ENCODE assay signal across 14 mouse cellular contexts in the genomic region with DNA sequence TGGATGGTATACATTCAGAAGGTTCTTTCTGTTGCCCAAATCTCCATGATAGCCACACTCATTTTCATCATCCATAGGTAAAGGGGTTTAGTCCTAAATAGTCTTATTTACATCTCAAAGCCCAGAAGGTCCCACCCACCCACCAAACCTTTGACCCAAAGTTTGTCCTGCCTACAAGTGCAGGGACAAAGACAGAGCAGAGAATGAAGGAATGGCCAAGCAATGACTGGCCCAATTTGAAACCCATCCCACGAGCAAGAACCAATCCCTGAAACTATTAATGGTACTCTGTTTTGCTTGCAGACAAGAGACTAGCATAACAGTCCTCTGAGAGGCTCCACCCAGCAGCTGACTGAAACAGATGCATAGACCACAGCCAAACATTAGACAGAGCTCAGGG.
"Had no signal": no experiment of that assay in that cellular context is flagged by ENCODE, and none has a peak within 500 bp of the region (broad histone marks: within the 10 kb centered on the region; RNA-seq: fewer than 3 reads in every experiment).

No protein-coding gene starts in this region.

- DNase-seq: gastrocnemius, postnatal 14 days; gastrocnemius, postnatal 36 days; heart, adult 2 months; heart, postnatal 14 days; heart, postnatal 36 days; kidney, adult 11 months; kidney, adult 8-10 months; kidney, postnatal 14 days; kidney, postnatal 36 days; layer of hippocampus, adult 9-11 months; layer of hippocampus, postnatal 36 days; liver; liver, embryonic 13.5 days; liver, postnatal 0 days had no signal
